Mouse (Mus musculus) urinary bladder, postnatal 4 days (tissue): Measurements from ENCODE around the gene Pfdn6.
"Not testable (repeated sequence)": the region's sequence is repeated elsewhere in the genome, so short reads cannot be mapped to it uniquely, and the experiment has no call there.

Experiments used
- DNase-seq, 2 experiments: peaks; one replicate each; pipeline ENCODE4 v3.0.0; 2021 to 2022; ENCODE audit warnings: low spot score in 2 of 2

Gene Pfdn6

DNA sequence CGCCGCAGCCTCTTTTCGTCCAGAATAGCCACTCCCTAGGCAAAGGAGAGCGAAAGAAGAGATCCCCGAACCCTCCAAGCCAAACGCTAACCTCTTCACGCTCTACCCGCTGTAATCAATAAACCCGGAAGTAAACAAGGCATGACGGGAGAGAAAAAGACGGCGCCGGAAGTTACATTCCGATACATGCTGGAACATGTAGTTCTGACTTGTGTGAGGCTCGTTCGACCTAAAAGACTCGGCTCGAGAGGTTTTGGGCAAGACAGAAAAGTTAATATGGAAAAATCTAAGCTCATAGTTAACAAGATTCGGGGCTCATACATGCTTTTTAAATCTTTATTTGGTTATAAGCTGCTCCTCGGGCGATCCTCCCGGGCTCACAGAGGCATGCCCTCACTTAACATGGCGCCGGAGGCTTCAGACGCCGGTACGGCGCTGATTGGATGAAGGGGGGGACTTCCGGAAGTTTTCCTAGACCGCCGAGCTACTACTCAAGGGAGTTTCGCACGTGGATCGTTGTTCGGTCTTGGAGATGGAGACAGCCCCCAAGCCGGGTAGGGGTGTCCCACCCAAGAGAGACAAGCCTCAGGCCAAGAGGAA lies at the start of gene Pfdn6, which contains the start of gene Wdr46:
Gene Pfdn6 (minus strand): TSS at position 138 of the 600 bp plus-strand sequence.
Gene Wdr46 (plus strand): TSS at position 455 of the 600 bp plus-strand sequence.
- DNase-seq, result peak; percentile 72 to 87

DNA sequence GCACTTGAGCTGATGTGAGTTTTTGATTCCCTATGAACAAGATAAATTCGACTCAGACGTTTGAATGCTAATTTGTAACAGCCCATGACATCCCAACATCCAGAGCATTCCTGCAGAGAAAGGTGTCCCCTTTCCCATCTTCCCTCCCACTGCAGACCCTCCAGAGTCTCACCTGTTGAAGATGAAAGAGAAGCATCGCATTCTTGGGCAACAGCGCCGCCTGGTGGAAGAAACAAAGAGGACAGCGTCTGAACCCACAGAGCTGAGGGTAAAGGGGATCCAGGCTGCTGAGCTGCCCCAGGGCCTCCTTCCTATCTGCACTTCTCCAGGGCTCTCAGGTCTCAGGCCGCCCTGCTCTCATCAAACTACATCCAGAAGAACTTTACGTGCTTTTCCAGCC lies 42.0 kb upstream of the Pfdn6 start:
- not testable (repeated sequence) for DNase-seq

DNA sequence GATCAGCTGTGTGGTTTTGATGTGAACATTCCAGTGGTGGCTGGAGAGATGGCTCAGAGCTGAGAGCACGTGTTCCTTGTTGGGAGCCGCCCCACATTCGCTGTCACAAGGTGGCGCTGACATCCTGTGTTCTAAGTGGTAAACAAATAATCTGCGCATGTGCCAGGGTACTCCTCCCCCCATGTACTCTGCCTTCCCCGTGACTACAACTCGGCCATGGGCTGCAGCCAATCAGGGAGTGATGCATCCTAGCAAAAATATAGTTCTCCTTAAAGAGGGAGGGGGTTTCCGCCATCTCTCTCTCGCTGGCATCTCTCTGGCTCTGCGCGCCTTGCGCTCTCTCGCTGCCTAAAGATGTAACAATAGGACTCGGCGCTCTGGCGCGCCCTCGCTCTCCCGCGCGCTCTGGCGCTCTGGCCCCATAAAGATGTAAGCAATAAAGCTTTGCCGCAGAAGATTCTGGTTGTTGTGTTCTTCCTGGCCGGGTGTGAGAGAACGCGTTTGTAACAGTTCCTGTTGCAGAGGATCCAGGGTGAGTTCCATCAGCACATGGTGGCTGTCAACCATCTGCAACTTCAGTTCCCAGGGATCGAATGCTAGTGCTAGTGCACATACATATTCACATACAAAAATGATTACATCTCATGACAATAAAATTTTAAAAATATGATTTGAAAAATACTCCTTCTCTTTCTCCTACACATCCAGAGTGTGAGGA lies 41.2 kb upstream of the Pfdn6 start:
- DNase-seq, result peak; percentile 76 to 78

DNA sequence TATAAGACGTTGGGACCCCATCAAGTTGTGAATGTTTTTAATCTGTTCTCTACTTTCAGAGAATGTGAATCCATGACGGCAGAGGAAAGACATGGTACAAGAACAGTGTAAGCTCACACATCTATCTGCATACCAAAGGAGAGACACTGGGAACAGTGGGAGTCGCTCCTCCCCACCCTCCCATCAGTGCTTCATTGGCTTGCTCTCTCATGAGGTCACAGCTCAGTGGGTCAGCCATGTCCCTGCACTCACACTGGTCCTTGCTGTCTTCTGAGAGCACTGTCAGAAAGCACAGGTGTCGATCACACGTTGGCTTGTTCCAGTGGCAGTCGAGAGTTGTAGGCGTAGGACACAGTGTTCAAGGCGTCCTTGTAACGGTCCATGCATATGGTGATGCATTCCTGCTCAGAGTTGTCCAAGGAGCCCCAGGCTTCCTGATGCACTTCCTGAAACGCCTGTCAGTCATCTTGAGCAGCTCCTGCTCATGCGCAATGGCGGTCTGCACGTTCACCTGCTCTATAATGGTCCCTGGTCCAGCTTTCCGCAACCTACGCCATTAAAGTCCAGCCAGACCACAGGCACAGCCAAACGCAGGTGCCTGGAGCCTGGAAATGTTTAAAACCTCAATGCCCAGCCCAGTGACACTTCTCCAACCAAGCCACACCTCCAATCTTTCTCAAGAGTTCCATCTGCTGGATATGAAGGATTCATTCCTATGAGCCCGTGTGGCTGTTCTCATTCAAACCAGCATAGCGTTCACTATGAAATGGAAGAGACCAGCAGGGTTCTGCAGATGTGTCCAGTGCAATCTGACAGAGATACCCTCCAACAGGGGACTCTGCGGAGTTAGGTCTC lies 40.3 kb upstream of the Pfdn6 start:
- no peak for DNase-seq

DNA sequence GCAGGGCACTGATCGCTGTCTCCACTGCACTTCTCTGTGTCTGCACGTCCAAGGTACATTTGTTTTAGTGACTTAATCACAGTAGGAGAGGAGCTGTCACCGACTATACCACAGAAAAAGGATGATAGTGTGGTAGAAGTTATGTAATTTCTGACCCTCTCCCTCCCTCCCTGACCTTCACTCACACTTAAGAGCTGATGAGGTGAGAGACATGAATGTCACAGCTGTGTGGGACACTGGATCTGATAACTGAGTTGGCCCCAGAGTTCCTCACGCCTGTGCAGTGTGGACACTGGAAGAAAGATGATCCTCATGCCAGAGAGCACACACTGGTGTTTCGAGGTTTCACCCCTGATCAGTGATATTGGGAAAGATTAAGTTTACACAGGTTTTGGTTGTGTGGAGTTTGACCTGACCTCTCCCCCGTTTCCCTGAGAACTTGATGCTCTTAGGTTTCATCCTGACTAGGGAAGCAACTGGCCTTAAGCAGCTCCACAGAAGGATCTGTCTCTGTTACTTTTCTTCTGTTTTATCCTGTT lies 39.4 kb upstream of the Pfdn6 start:
- no peak for DNase-seq

DNA sequence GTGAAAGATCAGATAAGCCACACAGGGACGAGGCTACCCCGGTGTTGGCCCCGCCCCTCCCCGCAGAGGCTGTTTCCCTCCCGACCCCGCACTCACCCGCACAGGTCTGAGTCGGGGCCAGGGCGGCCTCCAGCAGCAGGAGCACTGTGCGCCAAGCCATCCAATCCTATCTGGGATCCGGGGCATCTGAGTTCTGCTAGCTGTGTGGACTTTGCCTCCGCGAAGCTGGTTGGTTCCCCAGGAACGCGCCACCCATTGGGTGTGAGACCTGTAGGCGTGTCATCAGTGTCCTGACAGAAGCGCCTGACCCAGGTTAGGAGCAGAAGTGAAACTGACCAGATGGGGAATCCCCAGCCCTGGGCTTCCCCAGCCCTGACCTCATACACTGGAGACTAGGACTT lies 38.5 kb upstream of the Pfdn6 start:
- DNase-seq, result peak in 1 of 2 experiments; percentile 59

DNA sequence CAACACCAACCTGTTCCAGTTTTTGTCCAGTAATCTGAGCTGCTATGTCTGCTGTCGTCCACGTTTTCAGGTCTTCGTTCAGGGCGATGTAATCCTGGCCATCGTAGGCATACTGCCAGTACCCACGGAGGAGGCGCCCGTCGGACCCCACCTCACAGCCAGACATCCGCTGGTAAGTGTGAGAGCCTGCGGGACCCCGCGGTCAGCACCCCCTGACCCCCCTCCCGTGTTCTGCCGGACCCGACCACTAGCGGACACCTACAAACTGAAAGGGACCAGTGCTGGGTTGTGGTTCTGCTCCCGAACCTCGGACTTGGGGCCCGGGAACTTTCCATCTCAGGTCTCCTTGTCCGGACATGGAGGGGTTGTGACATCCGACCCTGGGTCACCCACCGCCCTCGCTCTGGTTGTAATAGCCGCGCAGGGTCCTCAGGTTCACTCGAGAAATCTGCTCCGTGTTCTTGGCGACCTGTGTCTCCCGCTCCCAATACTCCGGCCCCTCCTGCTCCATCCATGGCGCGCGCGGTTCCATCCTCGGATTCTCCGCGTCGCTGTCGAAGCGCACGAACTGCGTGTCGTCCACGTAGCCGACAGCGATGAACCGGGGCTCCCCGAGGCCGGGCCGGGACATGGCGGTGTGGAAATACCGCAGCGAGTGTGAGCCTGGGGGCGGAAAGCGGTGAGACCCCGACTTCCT lies 37.9 kb upstream of the Pfdn6 start:
- no peak for DNase-seq

DNA sequence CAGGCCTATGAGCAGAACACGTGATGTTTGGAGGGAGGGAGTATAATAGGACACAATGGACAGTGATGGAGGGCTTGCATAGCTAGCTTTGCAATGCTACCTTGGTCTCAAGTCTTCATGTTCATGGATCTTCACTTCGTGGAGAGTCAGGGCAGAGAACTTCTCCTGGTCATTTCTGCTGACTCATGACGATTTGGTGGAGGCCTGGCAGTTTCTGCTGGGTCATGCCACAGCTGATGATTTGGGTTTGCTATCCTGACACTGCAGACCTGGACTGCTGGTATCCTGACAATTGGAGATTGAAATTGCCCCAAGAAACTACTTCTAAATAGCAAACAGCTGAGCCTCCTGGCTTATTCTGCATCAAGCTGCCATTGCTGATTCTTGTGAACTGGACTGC lies 33.4 kb upstream of the Pfdn6 start:
- DNase-seq, result no peak

DNA sequence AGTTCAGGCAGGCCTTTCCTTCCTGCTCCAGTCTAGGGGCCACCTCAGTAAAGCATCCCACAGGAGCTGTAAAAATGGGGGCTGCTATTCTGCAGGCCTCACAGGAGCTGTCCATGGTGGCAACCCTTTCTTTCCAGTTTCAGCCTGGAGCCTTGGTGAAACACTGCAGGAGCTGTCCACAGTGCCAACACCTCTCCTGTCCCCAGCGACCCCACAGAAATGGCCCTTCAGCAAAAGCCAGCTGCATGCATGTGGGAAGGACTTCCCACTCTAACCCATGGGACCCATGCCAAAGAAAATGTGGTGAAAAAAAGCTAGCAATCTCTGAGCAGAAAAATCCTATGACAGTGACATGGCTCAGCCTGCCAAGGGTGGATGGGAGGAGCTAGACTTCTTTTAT lies 32.5 kb upstream of the Pfdn6 start:
- DNase-seq, result no peak

DNA sequence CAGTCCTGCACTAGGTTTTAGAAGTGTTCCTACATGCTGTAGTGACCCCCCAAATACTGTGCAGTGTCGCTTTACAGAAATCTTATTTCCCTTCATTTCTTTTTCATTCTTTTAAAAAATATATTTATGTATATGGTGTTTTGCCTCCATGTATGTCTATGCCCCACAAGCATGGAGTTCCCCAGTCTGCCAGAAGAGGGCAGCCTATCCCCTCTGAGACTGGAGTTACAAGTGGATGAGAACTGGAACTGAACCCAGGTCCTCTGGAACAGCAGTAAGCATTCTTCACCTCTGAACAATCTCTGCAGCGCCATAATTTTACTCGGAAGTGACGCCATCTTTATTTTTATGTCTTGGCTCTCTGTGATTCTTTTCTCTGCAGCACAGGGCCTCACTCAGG lies 29.3 kb upstream of the Pfdn6 start:
- DNase-seq, result no peak

DNA sequence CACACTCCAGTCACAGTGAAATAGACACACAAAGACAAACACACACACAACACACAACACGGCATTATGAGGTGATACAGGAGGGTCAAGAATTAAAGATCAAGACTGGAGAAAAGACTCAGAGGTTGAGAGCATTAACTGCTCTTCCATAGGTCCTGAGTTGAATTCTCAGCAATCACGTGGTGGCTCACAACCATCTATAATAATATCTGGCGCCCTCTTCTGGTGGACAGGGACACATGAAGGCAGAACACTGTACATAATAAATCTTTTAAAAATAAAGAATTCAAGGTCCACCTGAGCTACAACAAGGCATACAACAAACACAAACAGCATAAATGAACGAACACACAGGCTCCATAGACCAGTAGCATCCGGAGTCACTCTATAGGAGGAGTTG lies 28.8 kb upstream of the Pfdn6 start:
- DNase-seq, result no peak

DNA sequence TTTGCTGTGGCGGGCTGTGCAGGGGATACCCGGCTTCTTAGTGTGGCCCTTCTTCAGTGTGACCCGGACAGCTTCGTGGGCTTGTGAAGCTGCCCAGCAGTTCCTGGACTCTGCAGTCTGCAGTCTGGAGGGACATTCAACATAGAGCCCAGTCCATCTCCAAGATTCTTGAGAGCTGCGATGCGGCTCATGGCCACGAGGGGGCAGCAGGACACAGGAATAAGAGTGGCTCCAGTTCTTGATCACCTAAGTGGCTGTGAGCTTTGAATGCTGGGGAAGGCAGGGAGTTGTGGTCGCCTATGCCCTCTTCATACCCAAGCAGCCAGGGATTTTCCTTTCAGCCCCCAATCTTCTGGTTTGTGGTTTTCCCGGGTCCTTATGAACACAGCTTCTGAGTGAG lies 28.3 kb upstream of the Pfdn6 start:
- DNase-seq, result peak; percentile 45 to 77

DNA sequence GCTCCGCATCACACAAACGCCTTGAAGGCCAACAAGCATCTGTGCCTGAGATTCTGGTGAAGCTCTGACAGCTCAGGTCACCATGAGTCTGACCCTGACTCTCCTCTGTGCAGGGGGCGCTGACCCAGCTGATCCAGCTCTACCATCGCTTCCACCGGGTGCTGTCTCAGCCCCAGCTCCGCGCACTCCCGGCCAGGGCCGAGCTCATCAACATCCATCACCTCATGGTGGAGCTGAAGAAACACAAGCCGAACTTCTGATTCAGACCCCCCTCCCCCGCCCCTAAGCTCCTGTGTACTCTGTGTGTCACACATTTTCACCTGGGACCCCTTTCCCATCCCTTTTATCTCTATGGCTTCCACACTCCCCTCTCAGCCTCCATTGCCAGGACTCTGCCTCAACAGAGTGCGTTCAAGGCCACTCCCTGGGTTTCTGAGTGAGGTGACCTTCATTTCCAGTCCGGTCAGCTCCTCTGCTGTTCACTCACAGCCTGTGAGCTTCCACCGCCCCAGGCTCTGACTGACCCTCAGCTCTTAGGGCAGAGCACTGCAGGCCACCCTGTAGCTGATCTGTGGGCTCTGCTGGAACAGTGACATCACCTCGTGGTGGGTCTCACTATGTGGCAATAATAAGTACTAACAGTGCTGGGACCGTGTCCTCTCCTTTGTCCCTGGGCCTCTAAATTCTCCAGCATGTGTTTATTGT lies 25.9 kb upstream of the Pfdn6 start:
- DNase-seq, result peak in 1 of 2 experiments; percentile 63

DNA sequence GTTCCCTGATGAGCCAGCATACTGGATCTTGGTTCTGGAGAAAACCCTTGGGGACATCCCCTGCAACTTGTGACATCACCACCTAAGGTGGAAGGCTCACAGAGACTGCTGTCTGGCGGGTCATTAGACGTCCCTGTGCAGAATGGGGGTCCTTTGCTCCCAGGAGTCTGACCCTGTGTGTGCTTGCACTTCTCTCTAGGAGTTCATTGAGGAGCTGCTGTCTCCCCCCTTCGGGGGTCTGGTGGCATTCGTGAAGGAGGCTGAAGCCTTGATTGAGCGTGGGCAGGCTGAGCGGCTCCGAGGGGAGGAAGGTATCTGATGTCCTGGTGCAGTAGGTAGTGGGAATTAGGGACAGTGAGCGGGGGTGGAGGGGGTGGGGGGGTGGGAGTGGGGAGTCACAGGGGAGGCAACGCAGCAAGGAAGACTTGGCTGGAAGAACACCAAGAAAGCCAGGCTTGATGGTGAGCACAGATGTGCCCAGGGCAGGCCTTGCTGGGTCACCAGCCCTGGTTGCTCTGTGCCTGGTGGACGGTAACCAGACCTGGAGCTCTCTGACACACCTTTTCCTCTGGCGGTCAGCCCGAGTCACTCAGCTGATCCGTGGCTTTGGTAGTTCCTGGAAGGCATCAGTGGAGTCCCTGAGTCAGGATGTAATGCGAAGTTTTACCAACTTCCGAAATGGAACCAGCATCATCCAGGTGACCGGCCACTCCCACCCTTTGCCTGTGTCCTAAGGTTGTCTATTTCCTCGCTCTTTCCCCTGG lies 25.1 kb upstream of the Pfdn6 start:
- peak in 1 of 2 experiments; percentile 60 for DNase-seq

DNA sequence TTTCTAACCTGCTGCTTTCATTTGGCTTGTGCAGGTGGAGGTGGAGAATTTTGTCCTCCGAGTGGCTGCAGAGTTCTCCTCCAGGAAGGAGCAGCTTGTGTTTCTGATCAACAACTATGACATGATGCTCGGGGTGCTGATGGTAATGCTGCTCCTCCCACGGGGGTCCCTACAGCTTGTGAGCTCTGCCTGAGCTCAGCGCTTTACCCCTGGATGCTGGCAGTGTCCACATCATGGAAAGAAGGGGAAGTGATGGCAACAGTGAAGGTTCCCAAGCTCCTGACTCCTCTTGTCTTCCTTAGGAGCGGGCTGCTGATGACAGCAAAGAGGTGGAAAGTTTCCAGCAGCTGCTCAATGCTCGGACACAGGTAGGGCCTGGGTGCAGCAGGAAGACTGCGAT lies 22.7 kb upstream of the Pfdn6 start:
- DNase-seq, result no peak

DNA sequence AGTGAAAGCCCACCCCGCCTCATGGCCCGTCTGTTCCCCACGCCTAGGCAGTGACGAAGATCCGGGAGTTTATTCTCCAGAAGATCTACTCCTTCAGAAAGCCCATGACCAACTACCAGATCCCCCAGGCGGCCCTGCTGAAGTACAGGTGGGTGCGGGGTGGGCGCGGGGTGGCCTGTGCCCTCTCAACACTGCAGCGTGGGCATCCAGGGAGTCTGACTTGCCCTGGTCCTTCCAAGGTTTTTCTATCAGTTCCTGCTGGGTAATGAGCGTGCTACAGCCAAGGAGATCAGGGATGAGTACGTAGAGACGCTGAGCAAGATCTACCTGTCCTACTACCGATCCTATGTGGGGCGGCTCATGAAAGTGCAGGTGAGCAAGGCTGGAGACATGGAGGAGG lies 19.8 kb upstream of the Pfdn6 start:
- peak in 1 of 2 experiments; percentile 59 for DNase-seq

DNA sequence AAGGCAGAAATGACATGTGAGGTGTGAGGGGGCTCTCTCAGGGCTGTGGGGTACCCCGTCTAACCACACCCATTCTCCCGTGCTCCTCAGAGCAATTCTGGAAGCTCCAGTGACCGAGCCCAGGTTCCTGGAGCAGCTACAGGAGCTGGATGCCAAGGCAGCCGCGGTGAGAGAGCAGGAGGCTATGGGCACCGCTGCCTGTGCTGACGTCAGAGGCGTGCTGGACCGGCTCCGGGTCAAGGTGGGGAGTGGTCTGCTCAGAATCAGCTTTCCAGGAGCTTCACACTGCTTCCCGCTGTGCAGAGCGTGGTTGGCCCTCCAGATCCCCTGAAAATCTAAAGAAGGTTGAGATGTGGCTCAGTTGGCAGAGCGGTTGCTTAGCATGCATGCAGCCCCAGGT lies 19.0 kb upstream of the Pfdn6 start:
- DNase-seq, result peak in 1 of 2 experiments; percentile 67

DNA sequence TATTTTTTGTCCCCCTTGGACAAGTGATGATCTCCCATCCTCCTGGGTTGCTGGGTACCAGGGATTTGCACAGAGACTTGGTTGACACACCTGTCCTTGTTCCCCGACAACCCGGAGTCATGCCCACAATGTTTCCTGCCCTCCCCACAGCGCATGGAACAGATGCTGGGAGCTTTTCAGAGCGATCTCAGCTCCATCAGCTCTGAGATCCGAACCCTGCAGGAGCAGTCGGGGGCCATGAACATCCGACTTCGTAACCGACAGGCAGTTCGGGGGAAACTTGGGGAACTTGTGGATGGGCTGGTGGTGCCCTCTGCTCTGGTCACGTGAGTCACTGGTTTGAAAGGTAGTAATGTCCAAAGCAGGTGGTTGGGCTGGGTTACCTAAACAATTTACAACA lies 18.3 kb upstream of the Pfdn6 start:
- peak in 1 of 2 experiments; percentile 59 for DNase-seq

DNA sequence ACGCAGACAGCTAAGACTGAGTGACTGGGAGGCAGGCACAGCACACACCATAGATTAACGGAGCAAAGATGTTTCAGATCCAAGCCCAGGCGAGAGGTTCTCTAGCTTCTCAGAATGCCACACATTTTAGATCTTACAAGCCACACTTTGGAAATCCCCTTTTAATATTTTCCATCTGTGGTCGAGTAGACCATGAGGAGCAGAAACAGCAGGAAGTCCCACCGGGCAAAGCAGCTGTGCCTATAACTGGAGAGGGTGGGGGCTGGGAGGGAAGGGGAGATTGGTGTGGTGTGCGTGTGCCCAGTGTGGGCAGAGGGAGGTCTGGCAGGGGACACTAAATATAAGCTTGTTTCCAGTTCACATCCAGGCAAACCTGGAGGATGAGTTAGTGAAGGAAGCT lies 17.4 kb upstream of the Pfdn6 start:
- DNase-seq, result no peak

DNA sequence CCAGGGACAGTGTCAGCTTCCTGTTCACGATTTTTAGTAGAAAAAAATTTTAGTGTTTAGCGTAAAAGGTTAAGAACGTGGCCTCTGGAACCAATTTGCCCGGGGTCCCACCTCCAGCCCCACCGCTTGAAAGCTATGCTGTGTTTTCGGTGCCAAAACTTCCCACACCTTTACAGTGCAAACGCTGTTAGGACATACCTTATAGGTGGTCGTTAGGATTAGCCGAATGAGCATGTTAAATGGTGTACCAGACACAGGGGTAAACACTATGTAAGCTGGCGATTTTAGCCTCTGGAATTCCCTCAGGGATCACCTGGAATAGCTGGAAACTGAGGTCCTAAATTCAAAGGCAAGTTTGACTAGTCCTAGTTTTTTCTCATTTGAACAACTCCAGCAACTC lies 16.2 kb upstream of the Pfdn6 start:
- no peak for DNase-seq
